Comparison of ENCODE assay signal across 9 mouse cellular contexts in genomic region chr14:61138727-61139067, GRCm38 (mm10). TPM values are rescaled to one million over a fixed set of nuclear protein-coding genes. Genes with fewer than 3 reads are reported as not detected.
A peak's percentile ranks its signal among the peaks of the same experiment; 100 is the strongest.
DNase-seq lines count a peak whose midpoint lies in the region; ATAC-seq lines count a peak whose summit lies in the region.
"Had no signal": no experiment of that assay in that cellular context is flagged by ENCODE, and none has a peak within 500 bp of the region (broad histone marks: within the 10 kb centered on the region; RNA-seq: fewer than 3 reads in every experiment).

No protein-coding gene starts in this region.

- intact Hi-C loops in heart, postnatal 14 days (cut with DNase I), result loop anchor here (2.0 kb wide), 1 partner anchor 34 kb away; no protein-coding TSS in a partner anchor
- intact Hi-C loops in left cerebral cortex, postnatal 4 days (cut with DNase I), result loop anchor here (10.0 kb wide), 1 partner anchor 156 kb away; no protein-coding TSS in a partner anchor

- H3K4me3 ChIP-seq in heart, embryonic 14.5 days (ENCODE audit: control insufficient read depth in 1 of 2, insufficient read depth in 1 of 2, low read depth in 1 of 2, low read length in 2 of 2), result peak overlapping the region; percentile 51 to 91
- H3K4me3 ChIP-seq in hindbrain, embryonic 13.5 days, result peak overlapping the region; percentile 63
- peak overlapping the region; percentile 39 for H3K4me3 ChIP-seq in midbrain, embryonic 11.5 days (ENCODE audit: low read depth, low read length)

- H3K9ac ChIP-seq in heart, embryonic 14.5 days (ENCODE audit: low read length), result peak overlapping the region; percentile 78
- peak overlapping the region; percentile 89 for H3K9ac ChIP-seq in hindbrain, embryonic 13.5 days
- peak overlapping the region; percentile 69 for H3K9ac ChIP-seq in midbrain, embryonic 11.5 days (ENCODE audit: low read length)

- no peak for ATAC-seq in heart, embryonic 14.5 days (ENCODE audit: insufficient number of reproducible peaks, insufficient read depth, low FRiP score, low read depth)
- ATAC-seq in hindbrain, embryonic 13.5 days (ENCODE audit: low FRiP score), result peak; percentile 70
- ATAC-seq in midbrain, embryonic 11.5 days (ENCODE audit: low FRiP score), result no peak
- ATAC-seq in cerebellum, adult (ENCODE audit: insufficient number of reproducible peaks, low FRiP score, low TSS enrichment), result no peak
- ATAC-seq in erythroid progenitor cell, adult 5-6 weeks (replicated peaks; ENCODE audit: low FRiP score, poor library complexity, severe bottlenecking), result no peak

- DNase-seq in heart, postnatal 14 days, result no peak
- DNase-seq in ZHBTc4 (ENCODE audit: low read depth, low spot score), result peak; percentile 41
- no peak for DNase-seq in midbrain, embryonic 11.5 days (ENCODE audit: low spot score, missing footprints)
- no peak for DNase-seq in left cerebral cortex, postnatal 4 days
- DNase-seq: gastrocnemius, postnatal 14 days had no signal

- H3K36me3 ChIP-seq in heart, embryonic 14.5 days (ENCODE audit: control insufficient read depth, insufficient read depth, low read length), result no peaks in the 10 kb centered on the region
- H3K36me3 ChIP-seq in hindbrain, embryonic 13.5 days, result 0 out of 2 replicates have a peak, but pooled peaks cover 4% of the 10 kb centered on the region
- no peaks in the 10 kb centered on the region for H3K36me3 ChIP-seq in midbrain, embryonic 11.5 days (ENCODE audit: control insufficient read depth, insufficient read depth, low read length)

- WGBS in heart, embryonic 14.5 days, result 20% methylated on average over 8 of the region's 8 CpGs
- 17% methylated on average over 8 of the region's 8 CpGs for WGBS in hindbrain, embryonic 13.5 days
- WGBS in midbrain, embryonic 11.5 days, result 18% methylated on average over 8 of the region's 8 CpGs

- H3K27me3 ChIP-seq in heart, embryonic 14.5 days (ENCODE audit: control insufficient read depth, insufficient read depth, low read length), result 0 out of 2 replicates have a peak, but pooled peaks cover 3% of the 10 kb centered on the region
- H3K27me3 ChIP-seq in hindbrain, embryonic 13.5 days, result peaks cover 6% of the 10 kb centered on the region; the same call in 1 of the 2 replicates
- H3K27me3 ChIP-seq in midbrain, embryonic 11.5 days (ENCODE audit: control insufficient read depth, insufficient read depth, low read length), result no peaks in the 10 kb centered on the region; the same call in 1 of the 2 replicates

- H3K4me2 ChIP-seq in heart, embryonic 14.5 days (ENCODE audit: low read length), result peak overlapping the region; percentile 71
- H3K4me2 ChIP-seq in hindbrain, embryonic 13.5 days, result peak overlapping the region; percentile 64
- peak overlapping the region; percentile 64 for H3K4me2 ChIP-seq in midbrain, embryonic 11.5 days

- H3K4me1 ChIP-seq in heart, embryonic 14.5 days (ENCODE audit: control insufficient read depth in 2 of 2, insufficient read depth in 2 of 2, low read length in 2 of 2), result peaks cover 2 to 5% of the 10 kb centered on the region in 2 experiments; a peak in 2 of 4 replicates
- H3K4me1 ChIP-seq in hindbrain, embryonic 13.5 days (replicated peaks), result peaks cover 16% of the 10 kb centered on the region
- H3K4me1 ChIP-seq in midbrain, embryonic 11.5 days (ENCODE audit: control insufficient read depth, insufficient read depth, low read length), result peaks cover 2% of the 10 kb centered on the region; the same call in 1 of the 2 replicates

- no peaks in the 10 kb centered on the region for H3K9me3 ChIP-seq in heart, embryonic 14.5 days (ENCODE audit: control insufficient read depth, low read length)
- no peaks in the 10 kb centered on the region for H3K9me3 ChIP-seq in hindbrain, embryonic 13.5 days
- H3K9me3 ChIP-seq in midbrain, embryonic 11.5 days (ENCODE audit: control insufficient read depth, low read length), result no peaks in the 10 kb centered on the region

- no peak overlapping the region; a peak in 2 of 4 replicates for H3K27ac ChIP-seq in heart, embryonic 14.5 days (replicated peaks in 1 of 2; ENCODE audit: control insufficient read depth in 1 of 2, insufficient read depth in 1 of 2, low read depth in 2 of 2, low read length in 2 of 2)
- H3K27ac ChIP-seq in hindbrain, embryonic 13.5 days, result peak overlapping the region; percentile 85
- no peak overlapping the region for H3K27ac ChIP-seq in midbrain, embryonic 11.5 days (ENCODE audit: low read depth, low read length)

RNA-seq across cellular contexts. Expression of gene Sacs, which starts 0.4 kb away (rescaled TPM):
- 6.3 and 7.4 TPM in 2 replicates for polyA plus RNA-seq in heart, embryonic 14.5 days (2014; fragmentation: Nextera tagmentation; extraction: Ambion mirVana)
- 10 to 100 TPM; 33.0 to 33.6 TPM for total RNA-seq in heart, postnatal 14 days (2021)
- 7.9 and 8.1 TPM in 2 replicates for polyA plus RNA-seq in hindbrain, embryonic 13.5 days (2015; fragmentation: Nextera tagmentation; extraction: Ambion mirVana)
- 5.2 and 5.3 TPM in 2 replicates for polyA plus RNA-seq in midbrain, embryonic 11.5 days (2014; fragmentation: Nextera tagmentation; extraction: Ambion mirVana)
- 24.1 and 27.2 TPM in 2 replicates for total RNA-seq in erythroid progenitor cell, adult 5-6 weeks (2015; ENCODE audit: low replicate concordance)
- total RNA-seq in erythroid progenitor cell, adult 5-6 weeks (2017; ENCODE audit: low replicate concordance), result 22.5 and 28.0 TPM in 2 replicates
- 10 to 100 TPM; 55.1 to 58.8 TPM for total RNA-seq in left cerebral cortex, postnatal 4 days (2021)
